Mouse (Mus musculus) frontal cortex, adult 2 months (tissue): ENCODE measurements around the gene Aldh1a2. TPM values are rescaled to one million over a fixed set of nuclear protein-coding genes. Genes with fewer than 3 reads are reported as not detected.

Source experiments
- DNase-seq, 2 experiments: peaks; one replicate each; pipeline ENCODE4 v3.0.0; 2022; ENCODE audit warnings: low spot score in 1 of 2; ENCODE audit errors: extremely low spot score in 1 of 2
- polyA plus RNA-seq: library from polyadenylated mRNA; depleted of rRNA; stranded (reverse); fragments of >200 nt; gene quantifications from 2 replicates; pipeline ENCODE4 v1.2.3, GENCODE M21; 2012; rRNA removed

Aldh1a2 gene
- polyA plus RNA-seq = 10.9 and 15.5 TPM in 2 replicates

GRCm38 (mm10) chr9:71215248-71216035, at the start of gene Aldh1a2:
Gene Aldh1a2, plus strand, starts transcription at chr9:71215789.
- peak in 1 of 2 experiments; percentile 6 for DNase-seq

GRCm38 (mm10) chr9:71166019-71166705, 49.4 kb upstream of the Aldh1a2 start:
- no peak for DNase-seq

GRCm38 (mm10) chr9:71166871-71167465, 48.6 kb upstream of the Aldh1a2 start:
- DNase-seq = no peak

- DNase-seq = peak in 1 of 2 experiments; percentile 47
Observed at GRCm38 (mm10) chr9:71167473-71168215, 47.9 kb upstream of the Aldh1a2 start.

- no peak for DNase-seq
Observed at GRCm38 (mm10) chr9:71168511-71168910, 47.1 kb upstream of the Aldh1a2 start, which contains the start of gene Aqp9. Gene Aqp9, minus strand, starts transcription at chr9:71168682.

GRCm38 (mm10) chr9:71173533-71173932, 42.1 kb upstream of the Aldh1a2 start:
- DNase-seq = no peak

GRCm38 (mm10) chr9:71174316-71174975, 41.1 kb upstream of the Aldh1a2 start:
- DNase-seq = no peak

- DNase-seq = no peak
Observed at GRCm38 (mm10) chr9:71175686-71176085, 39.9 kb upstream of the Aldh1a2 start.

GRCm38 (mm10) chr9:71179276-71179896, 36.2 kb upstream of the Aldh1a2 start:
- no peak for DNase-seq

- DNase-seq = peak in 1 of 2 experiments; percentile 47
Observed at GRCm38 (mm10) chr9:71179964-71180700, 35.5 kb upstream of the Aldh1a2 start.

GRCm38 (mm10) chr9:71185285-71185684, 30.3 kb upstream of the Aldh1a2 start:
- DNase-seq = no peak

GRCm38 (mm10) chr9:71185823-71186222, 29.8 kb upstream of the Aldh1a2 start:
- no peak for DNase-seq

- no peak for DNase-seq
Observed at GRCm38 (mm10) chr9:71187396-71187795, 28.2 kb upstream of the Aldh1a2 start.

- peak; percentile 12 to 81 for DNase-seq
Observed at GRCm38 (mm10) chr9:71188647-71189415, 26.8 kb upstream of the Aldh1a2 start.

GRCm38 (mm10) chr9:71198826-71199225, 16.8 kb upstream of the Aldh1a2 start:
- DNase-seq = no peak

- no peak for DNase-seq
Observed at GRCm38 (mm10) chr9:71202265-71202664, 13.3 kb upstream of the Aldh1a2 start.

- DNase-seq = no peak
Observed at GRCm38 (mm10) chr9:71209299-71209698, 6.3 kb upstream of the Aldh1a2 start.

- DNase-seq = peak in 1 of 2 experiments; percentile 67
Observed at GRCm38 (mm10) chr9:71210870-71211269, 4.7 kb upstream of the Aldh1a2 start.
